Mouse (Mus musculus) heart, embryonic 12.5 days (tissue): ENCODE measurements around the gene Mrpl2. TPM values are rescaled to one million over a fixed set of nuclear protein-coding genes. Genes with fewer than 3 reads are reported as not detected.

Experiments used
- ATAC-seq: fragments of 200-750 bp; cut with Nextera tagmentation; 2 replicates; pipeline ENCODE4 v1.8.0; 2017; ENCODE audit warnings: moderate TSS enrichment, moderate library complexity; ENCODE audit not compliant: insufficient number of reproducible peaks, low FRiP score
- H3K27ac ChIP-seq: fragments of 300-500 bp; sonication (generic); 2 replicates; pipeline ENCODE4 v1.5.1; 2016; ENCODE audit warnings: mild to moderate bottlenecking, moderate library complexity; ENCODE audit not compliant: poor library complexity, severe bottlenecking
- H3K27me3 ChIP-seq: fragments of 300-500 bp; sonication (generic); replicated peaks from 2 replicates; pipeline ENCODE4 v1.6.1; 2016; ENCODE audit warnings: mild to moderate bottlenecking, moderate library complexity
- H3K36me3 ChIP-seq: fragments of 300-500 bp; sonication (generic); 2 replicates; pipeline ENCODE4 v1.6.1; 2016; ENCODE audit warnings: mild to moderate bottlenecking, moderate library complexity
- H3K4me1 ChIP-seq: fragments of 300-500 bp; sonication (generic); replicated peaks from 2 replicates; pipeline ENCODE4 v1.6.1; 2016; ENCODE audit warnings: mild to moderate bottlenecking
- H3K4me2 ChIP-seq: fragments of 300-500 bp; sonication (generic); 2 replicates; pipeline ENCODE4 v1.6.1; 2016; ENCODE audit warnings: mild to moderate bottlenecking, moderate library complexity
- H3K4me3 ChIP-seq: fragments of 300-500 bp; sonication (generic); 2 replicates; pipeline ENCODE4 v1.5.1; 2016; ENCODE audit warnings: mild to moderate bottlenecking
- H3K9ac ChIP-seq: fragments of 300-500 bp; sonication (generic); 2 replicates; pipeline ENCODE4 v1.6.1; 2016; ENCODE audit warnings: mild to moderate bottlenecking, moderate library complexity
- H3K9me3 ChIP-seq: fragments of 300-500 bp; sonication (generic); replicated peaks from 2 replicates; pipeline ENCODE4 v1.6.1; 2016; ENCODE audit warnings: mild to moderate bottlenecking, moderate library complexity
- WGBS: fragments of 180-500 bp; shearing (Covaris S2); methylation state at CpG from one replicate; pipeline ENCODE4 v1.1.7; 2016; 5-methylcytosine and 5-hydroxymethylcytosine counted together
- polyA plus RNA-seq: library from polyadenylated mRNA; unstranded; fragments of >200 nt; fragmentation: Nextera tagmentation; extraction: Ambion mirVana; gene quantifications from 2 replicates; pipeline ENCODE4 v1.2.1, GENCODE M21; 2016

The Mrpl2 gene
- polyA plus RNA-seq, 1 experiment from 2014 or later: 99.0 TPM

GRCm38 (mm10) chr17:46627409-46627808, 18.6 kb upstream of the Mrpl2 start:
- Histone ChIP-seq H3K27me3 (no peaks in the 10 kb centered on the region), H3K4me3 (peak overlapping the region; percentile 79), H3K9ac (peak overlapping the region; percentile 95), H3K4me2 (peak overlapping the region; percentile 88), H3K36me3 (peaks cover 9% of the 10 kb centered on the region), H3K27ac (peak overlapping the region; percentile 94; the same call in 1 of the 2 replicates), H3K4me1 (peaks cover 75% of the 10 kb centered on the region), H3K9me3 (no peaks in the 10 kb centered on the region)
- WGBS: 56% methylated on average over 6 of the region's 6 CpGs
- ATAC-seq: no peak

- ATAC-seq: no peak; the same call in 1 of the 2 replicates
- Histone ChIP-seq H3K27ac (peak overlapping the region; percentile 94), H3K4me2 (peak overlapping the region; percentile 88), H3K9me3 (no peaks in the 10 kb centered on the region), H3K9ac (peak overlapping the region; percentile 95), H3K4me1 (peaks cover 65% of the 10 kb centered on the region), H3K27me3 (no peaks in the 10 kb centered on the region), H3K4me3 (peak overlapping the region; percentile 79), H3K36me3 (peaks cover 18% of the 10 kb centered on the region)
- WGBS: under 1% methylated on average over 13 of the region's 13 CpGs
These were observed 17.6 kb upstream of the Mrpl2 start for GRCm38 (mm10) chr17:46628471-46628790.

GRCm38 (mm10) chr17:46628791-46629684, 17.0 kb upstream of the Mrpl2 start, which contains the start of gene Ptk7:
Ptk7 (minus strand) TSS chr17:46629504.
- peak within 1 kb of the TSS; percentile 94 for H3K27ac ChIP-seq
- WGBS: 0% methylated on average over 75 of the region's 90 CpGs
- H3K9me3 ChIP-seq: no peaks in the 10 kb centered on the region
- H3K4me1 ChIP-seq: peaks cover 59% of the 10 kb centered on the region
- H3K4me2 ChIP-seq: peak within 1 kb of the TSS; percentile 88
- peak within 1 kb of the TSS; percentile 79 for H3K4me3 ChIP-seq
- peak; percentile 78 for ATAC-seq
- H3K36me3 ChIP-seq: peaks cover 25% of the 10 kb centered on the region
- H3K27me3 ChIP-seq: no peaks in the 10 kb centered on the region
- peak within 1 kb of the TSS; percentile 95 for H3K9ac ChIP-seq

- H3K27me3 ChIP-seq: no peaks in the 10 kb centered on the region
- H3K27ac ChIP-seq: peak overlapping the region; percentile 94
- peaks cover 30% of the 10 kb centered on the region for H3K36me3 ChIP-seq
- peak overlapping the region; percentile 88 for H3K4me2 ChIP-seq
- WGBS: 10% methylated on average over 12 of the region's 12 CpGs
- H3K9me3 ChIP-seq: no peaks in the 10 kb centered on the region
- peak overlapping the region; percentile 79 for H3K4me3 ChIP-seq
- H3K4me1 ChIP-seq: peaks cover 51% of the 10 kb centered on the region
- ATAC-seq: peak; percentile 67
- H3K9ac ChIP-seq: peak overlapping the region; percentile 95
These were observed 16.2 kb upstream of the Mrpl2 start for GRCm38 (mm10) chr17:46629685-46630441.

- peaks cover 20% of the 10 kb centered on the region for H3K4me1 ChIP-seq
- 25% methylated on average over 15 of the region's 15 CpGs for WGBS
- no peak overlapping the region for H3K27ac ChIP-seq
- no peaks in the 10 kb centered on the region for H3K9me3 ChIP-seq
- H3K36me3 ChIP-seq: peaks cover 70% of the 10 kb centered on the region
- H3K4me2 ChIP-seq: peak overlapping the region; percentile 29; the same call in 1 of the 2 replicates
- H3K27me3 ChIP-seq: no peaks in the 10 kb centered on the region
- H3K9ac ChIP-seq: peak overlapping the region; percentile 48; the same call in 1 of the 2 replicates
- H3K4me3 ChIP-seq: no peak overlapping the region
- peak; percentile 10; the same call in 1 of the 2 replicates for ATAC-seq
These were observed 9.1 kb upstream of the Mrpl2 start for GRCm38 (mm10) chr17:46636831-46637523.

- Histone ChIP-seq H3K36me3 (peaks cover 54% of the 10 kb centered on the region), H3K4me2 (no peak overlapping the region), H3K27me3 (no peaks in the 10 kb centered on the region), H3K9ac (no peak overlapping the region), H3K9me3 (no peaks in the 10 kb centered on the region), H3K27ac (no peak overlapping the region), H3K4me3 (no peak overlapping the region), H3K4me1 (peaks cover 28% of the 10 kb centered on the region)
- WGBS: 79% methylated on average over 9 of the region's 9 CpGs
- no peak for ATAC-seq
These were observed 6.1 kb upstream of the Mrpl2 start for GRCm38 (mm10) chr17:46639929-46640328.

- no peak overlapping the region for H3K9ac ChIP-seq
- no peak overlapping the region for H3K4me2 ChIP-seq
- no peaks in the 10 kb centered on the region for H3K27me3 ChIP-seq
- no peak overlapping the region for H3K4me3 ChIP-seq
- peaks cover 23% of the 10 kb centered on the region for H3K4me1 ChIP-seq
- ATAC-seq: no peak
- 84% methylated on average over 17 of the region's 17 CpGs for WGBS
- H3K9me3 ChIP-seq: no peaks in the 10 kb centered on the region
- no peak overlapping the region for H3K27ac ChIP-seq
- H3K36me3 ChIP-seq: peaks cover 46% of the 10 kb centered on the region
These were observed 4.0 kb upstream of the Mrpl2 start for GRCm38 (mm10) chr17:46642060-46642459.

GRCm38 (mm10) chr17:46644152-46644805, 1.8 kb upstream of the Mrpl2 start:
- ATAC-seq: no peak
- H3K36me3 ChIP-seq: peaks cover 48% of the 10 kb centered on the region
- no peaks in the 10 kb centered on the region for H3K27me3 ChIP-seq
- WGBS: 85% methylated on average over 12 of the region's 12 CpGs
- no peaks in the 10 kb centered on the region for H3K9me3 ChIP-seq
- no peak overlapping the region for H3K27ac ChIP-seq
- peak overlapping the region; percentile 89 for H3K4me3 ChIP-seq
- H3K4me1 ChIP-seq: peaks cover 23% of the 10 kb centered on the region
- peak overlapping the region; percentile 91 for H3K4me2 ChIP-seq
- H3K9ac ChIP-seq: peak overlapping the region; percentile 79; the same call in 1 of the 2 replicates

GRCm38 (mm10) chr17:46644916-46645475, 1.0 kb upstream of the Mrpl2 start:
- H3K27ac ChIP-seq: peak overlapping the region; percentile 65
- H3K27me3 ChIP-seq: no peaks in the 10 kb centered on the region
- 14% methylated on average over 11 of the region's 11 CpGs for WGBS
- no peaks in the 10 kb centered on the region for H3K9me3 ChIP-seq
- peak overlapping the region; percentile 89 for H3K4me3 ChIP-seq
- peaks cover 41% of the 10 kb centered on the region for H3K36me3 ChIP-seq
- peak overlapping the region; percentile 79 for H3K9ac ChIP-seq
- H3K4me2 ChIP-seq: peak overlapping the region; percentile 91
- H3K4me1 ChIP-seq: peaks cover 29% of the 10 kb centered on the region
- 0 out of 2 replicates have a peak, but pooled peaks have one; percentile 16 for ATAC-seq

- Histone ChIP-seq H3K27ac (peak overlapping the region; percentile 81), H3K36me3 (peaks cover 28% of the 10 kb centered on the region), H3K4me3 (peak overlapping the region; percentile 89), H3K9me3 (no peaks in the 10 kb centered on the region), H3K27me3 (no peaks in the 10 kb centered on the region), H3K4me1 (peaks cover 34% of the 10 kb centered on the region), H3K9ac (peak overlapping the region; percentile 89), H3K4me2 (peak overlapping the region; percentile 91)
- WGBS: under 1% methylated on average over 19 of the region's 19 CpGs
- peak; percentile 19 for ATAC-seq
These were observed 263 bp downstream of the Mrpl2 start for GRCm38 (mm10) chr17:46646322-46646662.
